15 mouse cellular contexts compared by ENCODE assay signal in genomic region chr2:160847664-160848063, GRCm38 (mm10). TPM values are rescaled to one million over a fixed set of nuclear protein-coding genes. Genes with fewer than 3 reads are reported as not detected.
"Had no signal": no experiment of that assay in that cellular context is flagged by ENCODE, and none has a peak within 500 bp of the region (broad histone marks: within the 10 kb centered on the region; RNA-seq: fewer than 3 reads in every experiment).

No protein-coding gene starts in this region.

- H3K9ac ChIP-seq: hindbrain, embryonic 15.5 days; limb, embryonic 12.5 days; liver, embryonic 13.5 days; lung, embryonic 14.5 days; neural tube, embryonic 15.5 days had no signal

- H3K27ac ChIP-seq: hindbrain, embryonic 15.5 days; limb, embryonic 12.5 days; liver, embryonic 13.5 days; midbrain, embryonic 10.5 days; neural tube, embryonic 15.5 days; stomach, postnatal 0 days had no signal

- DNase-seq: layer of hippocampus, postnatal 36 days; liver, embryonic 13.5 days; lung, embryonic 14.5 days; lung, postnatal 10 days; lung, postnatal 4 days; midbrain, embryonic 14.5 days; thymus, postnatal 4 days had no signal

- H3K36me3 ChIP-seq: hindbrain, embryonic 15.5 days; limb, embryonic 12.5 days; liver, embryonic 13.5 days; midbrain, embryonic 10.5 days; neural tube, embryonic 15.5 days had no signal

- H3K4me2 ChIP-seq: hindbrain, embryonic 15.5 days; limb, embryonic 12.5 days; liver, embryonic 13.5 days; lung, embryonic 14.5 days; neural tube, embryonic 15.5 days had no signal

- ATAC-seq: intestine, embryonic 16.5 days had no signal

- H3K4me1 ChIP-seq: hindbrain, embryonic 15.5 days; limb, embryonic 12.5 days; liver, embryonic 13.5 days; midbrain, embryonic 10.5 days had no signal

- H3K4me3 ChIP-seq: hindbrain, embryonic 15.5 days; limb, embryonic 12.5 days; liver, embryonic 13.5 days; midbrain, embryonic 10.5 days; myocyte; neural tube, embryonic 15.5 days had no signal

- H3K27me3 ChIP-seq: hindbrain, embryonic 15.5 days; limb, embryonic 12.5 days; liver, embryonic 13.5 days; neural tube, embryonic 15.5 days had no signal

- H3K9me3 ChIP-seq: hindbrain, embryonic 15.5 days; limb, embryonic 12.5 days; liver, embryonic 13.5 days; midbrain, embryonic 10.5 days; neural tube, embryonic 15.5 days had no signal

RNA-seq across cellular contexts. Expression of gene Lpin3, which starts 32.8 kb away (rescaled TPM):
- total RNA-seq: megakaryocyte, adult 5-6 weeks had no signal
